Mouse (Mus musculus): Measurements from ENCODE around the gene Zc3h8. TPM values are rescaled to one million over a fixed set of nuclear protein-coding genes. Genes with fewer than 3 reads are reported as not detected.
A peak's percentile ranks its signal among the peaks of the same experiment; 100 is the strongest.

Zc3h8 gene
- 13.0 and 14.8 TPM in 2 replicates for polyA plus RNA-seq (2015; fragmentation: Nextera tagmentation; extraction: Ambion mirVana)

GRCm38 (mm10) chr2:128943538-128944528 lies at the start of gene Zc3h8:
Gene Zc3h8 (minus strand): TSS chr2:128944077.
- Histone ChIP-seq H3K4me2 (peak within 1 kb of the TSS; percentile 89), H3K36me3 (replicated peaks) (no peaks in the 10 kb centered on the region), H3K9ac (peak within 1 kb of the TSS; percentile 69), H3K9me3 (no peaks in the 10 kb centered on the region), H3K4me1 (peaks cover 7% of the 10 kb centered on the region), H3K27me3 (replicated peaks) (peaks cover 3% of the 10 kb centered on the region; the same call in 1 of the 2 replicates), H3K4me3 (peak within 1 kb of the TSS; percentile 95), H3K27ac (peak within 1 kb of the TSS; percentile 88)
- ATAC-seq (replicated peaks) = peak; percentile 94
- WGBS = 2% methylated on average over 65 of the region's 65 CpGs

- H3K4me1 ChIP-seq = no peaks in the 10 kb centered on the region
- no peak overlapping the region for H3K4me2 ChIP-seq
- H3K9me3 ChIP-seq = no peaks in the 10 kb centered on the region
- ATAC-seq (replicated peaks) = no peak
- 95% methylated on average over 3 of the region's 3 CpGs for WGBS
- H3K9ac ChIP-seq = no peak overlapping the region
- H3K4me3 ChIP-seq = no peak overlapping the region
- no peaks in the 10 kb centered on the region for H3K27me3 ChIP-seq (replicated peaks)
- no peak overlapping the region for H3K27ac ChIP-seq
- H3K36me3 ChIP-seq (replicated peaks) = no peaks in the 10 kb centered on the region
Observed at GRCm38 (mm10) chr2:128984746-128985145, 40.9 kb upstream of the Zc3h8 start.

- Histone ChIP-seq H3K4me1 (no peaks in the 10 kb centered on the region), H3K4me2 (no peak overlapping the region), H3K9me3 (no peaks in the 10 kb centered on the region), H3K4me3 (no peak overlapping the region), H3K36me3 (replicated peaks) (no peaks in the 10 kb centered on the region), H3K27me3 (replicated peaks) (no peaks in the 10 kb centered on the region), H3K9ac (no peak overlapping the region), H3K27ac (no peak overlapping the region)
- 84% methylated on average over 4 of the region's 4 CpGs for WGBS
- no peak for ATAC-seq (replicated peaks)
Observed at GRCm38 (mm10) chr2:128975572-128975971, 31.7 kb upstream of the Zc3h8 start.

- H3K36me3 ChIP-seq (replicated peaks) = no peaks in the 10 kb centered on the region
- H3K4me3 ChIP-seq = no peak overlapping the region
- no peak overlapping the region for H3K27ac ChIP-seq
- no peaks in the 10 kb centered on the region for H3K27me3 ChIP-seq (replicated peaks)
- no peaks in the 10 kb centered on the region for H3K4me1 ChIP-seq
- H3K9ac ChIP-seq = no peak overlapping the region
- no peak for ATAC-seq (replicated peaks)
- no peaks in the 10 kb centered on the region for H3K9me3 ChIP-seq
- no peak overlapping the region for H3K4me2 ChIP-seq
Observed at GRCm38 (mm10) chr2:128972301-128972700, 28.4 kb upstream of the Zc3h8 start.

GRCm38 (mm10) chr2:128968475-128969083 lies 24.7 kb upstream of the Zc3h8 start:
- Histone ChIP-seq H3K4me3 (peak overlapping the region; percentile 66), H3K9ac (peak overlapping the region; percentile 94; the same call in 1 of the 2 replicates), H3K27ac (peak overlapping the region; percentile 100), H3K36me3 (replicated peaks) (no peaks in the 10 kb centered on the region), H3K4me1 (peaks cover 12% of the 10 kb centered on the region), H3K4me2 (peak overlapping the region; percentile 48), H3K27me3 (replicated peaks) (no peaks in the 10 kb centered on the region), H3K9me3 (no peaks in the 10 kb centered on the region)
- ATAC-seq (replicated peaks) = no peak

GRCm38 (mm10) chr2:128967661-128968441 lies 24.0 kb upstream of the Zc3h8 start, which contains the start of gene Gm10762:
Gene Gm10762 (minus strand): TSS chr2:128967725.
- ATAC-seq (replicated peaks) = peak; percentile 82
- H3K9me3 ChIP-seq = no peaks in the 10 kb centered on the region
- WGBS = under 1% methylated on average over 78 of the region's 80 CpGs

GRCm38 (mm10) chr2:128966641-128967580 lies 23.0 kb upstream of the Zc3h8 start, which contains the start of gene Zc3h6:
Gene Zc3h6 (plus strand): TSS chr2:128967402.
- Histone ChIP-seq H3K9ac (peak within 1 kb of the TSS; percentile 94), H3K4me3 (peak within 1 kb of the TSS; percentile 66), H3K27ac (peak within 1 kb of the TSS; percentile 100), H3K27me3 (replicated peaks) (no peaks in the 10 kb centered on the region), H3K36me3 (replicated peaks) (no peaks in the 10 kb centered on the region), H3K4me2 (peak within 1 kb of the TSS; percentile 48), H3K9me3 (no peaks in the 10 kb centered on the region), H3K4me1 (peaks cover 12% of the 10 kb centered on the region)
- under 1% methylated on average over 65 of the region's 65 CpGs for WGBS
- ATAC-seq (replicated peaks) = peak; percentile 98

More at GRCm38 (mm10) chr2:128967661-128968441, 24.0 kb upstream of the Zc3h8 start, which contains the start of gene Gm10762:
- H3K4me1 ChIP-seq = peaks cover 12% of the 10 kb centered on the region
- H3K36me3 ChIP-seq (replicated peaks) = no peaks in the 10 kb centered on the region
- peak within 1 kb of the TSS; percentile 94 for H3K9ac ChIP-seq
- H3K27ac ChIP-seq = peak within 1 kb of the TSS; percentile 100
- H3K4me2 ChIP-seq = peak within 1 kb of the TSS; percentile 48
- H3K27me3 ChIP-seq (replicated peaks) = no peaks in the 10 kb centered on the region
- peak within 1 kb of the TSS; percentile 66 for H3K4me3 ChIP-seq

GRCm38 (mm10) chr2:128966236-128966635 lies 22.4 kb upstream of the Zc3h8 start:
- H3K9ac ChIP-seq = no peak overlapping the region; the same call in 1 of the 2 replicates
- H3K27ac ChIP-seq = peak overlapping the region; percentile 100

GRCm38 (mm10) chr2:128965505-128966105 lies 21.7 kb upstream of the Zc3h8 start:
- peaks cover 12% of the 10 kb centered on the region for H3K4me1 ChIP-seq
- ATAC-seq (replicated peaks) = no peak
- WGBS = 39% methylated on average over 5 of the region's 5 CpGs
- H3K9me3 ChIP-seq = no peaks in the 10 kb centered on the region
- H3K27me3 ChIP-seq (replicated peaks) = no peaks in the 10 kb centered on the region
- peak overlapping the region; percentile 100 for H3K27ac ChIP-seq
- H3K4me2 ChIP-seq = peak overlapping the region; percentile 48
- H3K36me3 ChIP-seq (replicated peaks) = no peaks in the 10 kb centered on the region
- H3K4me3 ChIP-seq = peak overlapping the region; percentile 66; the same call in 1 of the 2 replicates
- H3K9ac ChIP-seq = peak overlapping the region; percentile 4; the same call in 1 of the 2 replicates

More at GRCm38 (mm10) chr2:128966236-128966635, 22.4 kb upstream of the Zc3h8 start:
- H3K4me2 ChIP-seq = peak overlapping the region; percentile 48
- H3K4me1 ChIP-seq = peaks cover 12% of the 10 kb centered on the region
- WGBS = 3% methylated on average over 6 of the region's 6 CpGs
- no peaks in the 10 kb centered on the region for H3K9me3 ChIP-seq
- no peaks in the 10 kb centered on the region for H3K36me3 ChIP-seq (replicated peaks)
- peak overlapping the region; percentile 66 for H3K4me3 ChIP-seq
- no peak for ATAC-seq (replicated peaks)
- H3K27me3 ChIP-seq (replicated peaks) = no peaks in the 10 kb centered on the region

GRCm38 (mm10) chr2:128954186-128954585 lies 10.3 kb upstream of the Zc3h8 start:
- ATAC-seq (replicated peaks) = no peak
- no peak overlapping the region for H3K4me2 ChIP-seq
- no peak overlapping the region for H3K9ac ChIP-seq
- H3K27ac ChIP-seq = no peak overlapping the region
- H3K9me3 ChIP-seq = no peaks in the 10 kb centered on the region
- no peak overlapping the region for H3K4me3 ChIP-seq
- H3K4me1 ChIP-seq = no peaks in the 10 kb centered on the region
- no peaks in the 10 kb centered on the region for H3K27me3 ChIP-seq (replicated peaks)
- H3K36me3 ChIP-seq (replicated peaks) = no peaks in the 10 kb centered on the region
